Mouse (Mus musculus): ENCODE results near the gene Exd1. TPM values are rescaled to one million over a fixed set of nuclear protein-coding genes. Genes with fewer than 3 reads are reported as not detected.

Gene Exd1
- total and polyA plus RNA-seq, 2 experiments, result 0.83 to 0.87 TPM

DNA sequence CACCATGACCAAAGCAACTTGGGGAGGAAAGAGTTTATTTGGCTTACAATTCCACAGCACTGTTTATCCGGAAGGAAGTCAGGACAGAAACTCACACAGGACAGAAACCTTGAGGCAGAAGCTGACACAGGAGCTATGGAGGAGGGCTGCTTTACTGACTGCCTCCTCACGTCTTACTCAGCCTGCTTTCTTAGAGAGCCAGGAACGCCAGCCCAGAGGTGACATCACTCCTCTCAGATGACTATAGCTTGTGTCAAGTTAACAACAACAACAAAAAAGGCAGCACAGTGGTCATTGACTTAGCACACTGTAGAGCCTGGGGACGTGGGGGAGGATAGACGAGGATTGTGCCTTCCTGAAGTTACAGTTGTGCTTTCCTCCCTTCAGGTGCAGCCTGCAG lies 55.5 kb downstream of the Exd1 start:
- 70% methylated on average over 5 of the region's 5 CpGs for WGBS
- DNase-seq (ENCODE audit: extremely low read depth, low read depth, low spot score), result no peak
- Histone ChIP-seq H3K36me3 (ENCODE audit: control insufficient read depth, insufficient read depth, low read length) (no peaks in the 10 kb centered on the region), H3K27ac (replicated peaks; ENCODE audit: insufficient read depth, low read depth, low read length) (no peak overlapping the region), H3K79me2 (ENCODE audit: control insufficient read depth, insufficient read depth, low read length) (no peaks in the 10 kb centered on the region), H3K9ac (ENCODE audit: low read depth, low read length) (no peak overlapping the region), H3K27me3 (ENCODE audit: control insufficient read depth, insufficient read depth, low read length) (no peaks in the 10 kb centered on the region), H3K4me3 (ENCODE audit: insufficient read depth, low read depth, low read length) (no peak overlapping the region), H3K4me1 (ENCODE audit: control insufficient read depth, insufficient read depth, low read length) (no peaks in the 10 kb centered on the region)
- TF ChIP-seq CTCF (IDR thresholded peaks at IDR 0.05; ENCODE audit: low read depth, low read length), result no peak
- TF ChIP-seq POLR2A (IDR thresholded peaks at IDR 0.05; ENCODE audit: extremely low read depth, insufficient read depth, low read length), result no peak

DNA sequence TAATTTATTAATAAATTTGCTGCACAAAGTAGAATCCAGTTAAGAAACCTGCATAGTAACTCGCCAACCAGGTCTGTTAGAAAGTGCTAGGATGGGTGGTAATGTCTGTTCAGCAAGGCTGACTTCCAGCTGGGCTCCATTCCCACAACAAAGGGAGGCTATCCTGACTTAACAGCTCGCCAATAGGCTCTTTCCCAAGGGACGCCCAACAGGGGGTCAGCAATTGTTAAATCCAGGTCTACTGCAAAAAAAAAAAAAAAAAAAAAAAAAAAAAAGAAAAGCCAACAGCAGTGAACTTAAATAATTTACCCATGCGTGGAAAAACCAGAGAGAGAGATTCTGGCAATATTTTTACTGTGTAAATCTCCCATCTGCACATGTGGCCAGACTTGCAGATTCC lies 60.9 kb downstream of the Exd1 start:
- 48% methylated on average over 4 of the region's 4 CpGs for WGBS
- no peak for DNase-seq (ENCODE audit: extremely low read depth, low read depth, low spot score)
- no peak overlapping the region for H3K27ac ChIP-seq (replicated peaks; ENCODE audit: insufficient read depth, low read depth, low read length)
- TF ChIP-seq POLR2A (IDR thresholded peaks at IDR 0.05; ENCODE audit: extremely low read depth, insufficient read depth, low read length) (no peak), CTCF (IDR thresholded peaks at IDR 0.05; ENCODE audit: low read depth, low read length) (no peak)
- no peaks in the 10 kb centered on the region for H3K27me3 ChIP-seq (ENCODE audit: control insufficient read depth, insufficient read depth, low read length)
- H3K4me1 ChIP-seq (ENCODE audit: control insufficient read depth, insufficient read depth, low read length), result no peaks in the 10 kb centered on the region
- H3K9ac ChIP-seq (ENCODE audit: low read depth, low read length), result no peak overlapping the region
- no peaks in the 10 kb centered on the region for H3K79me2 ChIP-seq (ENCODE audit: control insufficient read depth, insufficient read depth, low read length)
- no peak overlapping the region for H3K4me3 ChIP-seq (ENCODE audit: insufficient read depth, low read depth, low read length)
- H3K36me3 ChIP-seq (ENCODE audit: control insufficient read depth, insufficient read depth, low read length), result no peaks in the 10 kb centered on the region

DNA sequence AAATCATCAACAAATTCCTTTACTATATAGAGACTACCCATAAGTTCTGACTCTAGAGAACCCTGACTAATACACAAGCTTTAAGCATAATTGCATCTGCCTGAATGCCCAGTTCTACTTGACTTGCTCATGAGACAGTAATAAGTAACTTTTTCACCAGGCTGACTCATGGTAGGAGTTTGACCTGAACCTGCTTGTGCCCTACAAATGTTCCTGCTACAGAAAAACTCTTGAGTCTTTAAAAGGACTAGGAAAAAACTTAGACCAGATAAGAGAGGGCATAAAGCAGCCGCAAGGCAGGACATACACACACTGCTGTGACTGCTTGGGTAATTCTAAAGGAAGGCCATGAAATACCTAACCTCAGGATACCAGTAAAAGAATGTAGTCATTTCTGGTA lies 65.1 kb downstream of the Exd1 start:
- no peaks in the 10 kb centered on the region for H3K27me3 ChIP-seq (ENCODE audit: control insufficient read depth, insufficient read depth, low read length)
- H3K9ac ChIP-seq (ENCODE audit: low read depth, low read length), result no peak overlapping the region
- no peak overlapping the region for H3K27ac ChIP-seq (replicated peaks; ENCODE audit: insufficient read depth, low read depth, low read length)
- TF ChIP-seq CTCF (IDR thresholded peaks at IDR 0.05; ENCODE audit: low read depth, low read length), result no peak
- no peak for TF ChIP-seq POLR2A (IDR thresholded peaks at IDR 0.05; ENCODE audit: extremely low read depth, insufficient read depth, low read length)
- H3K79me2 ChIP-seq (ENCODE audit: control insufficient read depth, insufficient read depth, low read length), result no peaks in the 10 kb centered on the region
- DNase-seq (ENCODE audit: extremely low read depth, low read depth, low spot score), result no peak
- H3K4me3 ChIP-seq (ENCODE audit: insufficient read depth, low read depth, low read length), result no peak overlapping the region
- peaks cover 2% of the 10 kb centered on the region; the same call in 1 of the 2 replicates for H3K4me1 ChIP-seq (ENCODE audit: control insufficient read depth, insufficient read depth, low read length)
- 86% methylated on average over 1 of the region's 1 CpGs for WGBS
- no peaks in the 10 kb centered on the region for H3K36me3 ChIP-seq (ENCODE audit: control insufficient read depth, insufficient read depth, low read length)

- H3K27ac ChIP-seq (replicated peaks; ENCODE audit: insufficient read depth, low read depth, low read length), result peak overlapping the region; percentile 96
- H3K79me2 ChIP-seq (ENCODE audit: control insufficient read depth, insufficient read depth, low read length), result peaks cover 6% of the 10 kb centered on the region; the same call in 1 of the 2 replicates
- TF ChIP-seq POLR2A (IDR thresholded peaks at IDR 0.05; ENCODE audit: extremely low read depth, insufficient read depth, low read length), result no peak
- no peak for TF ChIP-seq CTCF (IDR thresholded peaks at IDR 0.05; ENCODE audit: low read depth, low read length)
- H3K9ac ChIP-seq (ENCODE audit: low read depth, low read length), result peak overlapping the region; percentile 67
- peak overlapping the region; percentile 84 for H3K4me3 ChIP-seq (ENCODE audit: insufficient read depth, low read depth, low read length)
- WGBS, result 3% methylated on average over 9 of the region's 9 CpGs
- no peaks in the 10 kb centered on the region for H3K36me3 ChIP-seq (ENCODE audit: control insufficient read depth, insufficient read depth, low read length)
- peak; percentile 67 for DNase-seq (ENCODE audit: extremely low read depth, low read depth, low spot score)
- H3K27me3 ChIP-seq (ENCODE audit: control insufficient read depth, insufficient read depth, low read length), result no peaks in the 10 kb centered on the region
- peaks cover 8% of the 10 kb centered on the region for H3K4me1 ChIP-seq (ENCODE audit: control insufficient read depth, insufficient read depth, low read length)
These were observed 69.1 kb downstream of the Exd1 start for GRCm38 (mm10) chr2:119478397-119478749.

DNA sequence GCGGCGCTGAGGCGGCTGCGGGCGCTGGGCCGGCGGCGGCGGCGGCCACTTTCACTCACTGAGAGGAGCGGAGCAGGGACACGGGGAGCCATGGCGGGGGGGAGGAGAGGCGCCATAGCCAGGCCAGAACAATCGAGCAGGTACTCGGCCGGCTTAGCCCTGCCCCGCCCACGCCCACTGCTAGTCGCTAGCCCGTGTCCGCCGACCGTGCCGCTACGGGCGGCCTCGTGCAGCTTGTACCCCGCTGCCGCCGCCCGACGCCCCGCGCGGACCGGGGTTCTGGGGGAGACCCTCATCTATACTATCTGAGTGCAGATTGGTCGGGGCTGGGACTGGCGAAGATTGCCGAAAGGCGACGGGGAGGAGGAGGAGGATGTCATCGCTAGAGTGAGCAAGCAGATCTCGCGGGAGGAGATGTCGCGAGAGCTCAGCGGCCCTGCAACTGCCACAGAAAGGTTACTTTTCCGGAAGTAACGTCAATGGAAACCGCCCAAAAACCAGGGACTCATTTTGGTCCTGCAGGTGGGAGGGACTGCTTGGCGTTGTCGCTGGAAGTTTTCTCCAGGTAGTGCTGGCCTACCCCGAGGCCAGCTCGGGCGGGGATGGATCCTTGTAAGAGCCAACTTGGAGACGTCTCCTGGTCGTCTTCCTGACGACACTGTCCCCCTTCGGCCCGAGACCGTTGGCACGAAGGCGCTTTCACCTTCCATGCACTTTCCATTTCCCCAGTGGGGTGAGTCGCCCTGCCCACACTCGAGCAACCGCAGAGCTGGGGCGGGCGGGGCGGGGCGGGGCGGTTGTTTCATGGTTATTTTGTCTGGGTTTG lies 69.6 kb downstream of the Exd1 start, which contains the start of gene Ino80:
Gene Ino80 (minus strand): TSS at position 117 of the 826 bp plus-strand sequence.
- H3K27ac ChIP-seq (replicated peaks; ENCODE audit: insufficient read depth, low read depth, low read length), result peak within 1 kb of the TSS; percentile 96
- WGBS, result under 1% methylated on average over 70 of the region's 72 CpGs
- peak; percentile 65 for TF ChIP-seq POLR2A (IDR thresholded peaks at IDR 0.05; ENCODE audit: extremely low read depth, insufficient read depth, low read length)
- no peak for TF ChIP-seq CTCF (IDR thresholded peaks at IDR 0.05; ENCODE audit: low read depth, low read length)
- peak; percentile 99 for DNase-seq (ENCODE audit: extremely low read depth, low read depth, low spot score)
- peaks cover 8% of the 10 kb centered on the region for H3K4me1 ChIP-seq (ENCODE audit: control insufficient read depth, insufficient read depth, low read length)
- H3K9ac ChIP-seq (ENCODE audit: low read depth, low read length), result peak within 1 kb of the TSS; percentile 95
- no peaks in the 10 kb centered on the region for H3K27me3 ChIP-seq (ENCODE audit: control insufficient read depth, insufficient read depth, low read length)
- no peaks in the 10 kb centered on the region for H3K36me3 ChIP-seq (ENCODE audit: control insufficient read depth, insufficient read depth, low read length)
- peaks cover 6% of the 10 kb centered on the region; the same call in 1 of the 2 replicates for H3K79me2 ChIP-seq (ENCODE audit: control insufficient read depth, insufficient read depth, low read length)
- H3K4me3 ChIP-seq (ENCODE audit: insufficient read depth, low read depth, low read length), result peak within 1 kb of the TSS; percentile 84
